Mouse (Mus musculus): ENCODE measurements at regions not wholly inside any gene's neighbourhood (a gene's known extent, or its start where the extent isn't known, plus 50 kb on each side); places are given as distances from the start of the nearest gene placed in this dataset.

DNA sequence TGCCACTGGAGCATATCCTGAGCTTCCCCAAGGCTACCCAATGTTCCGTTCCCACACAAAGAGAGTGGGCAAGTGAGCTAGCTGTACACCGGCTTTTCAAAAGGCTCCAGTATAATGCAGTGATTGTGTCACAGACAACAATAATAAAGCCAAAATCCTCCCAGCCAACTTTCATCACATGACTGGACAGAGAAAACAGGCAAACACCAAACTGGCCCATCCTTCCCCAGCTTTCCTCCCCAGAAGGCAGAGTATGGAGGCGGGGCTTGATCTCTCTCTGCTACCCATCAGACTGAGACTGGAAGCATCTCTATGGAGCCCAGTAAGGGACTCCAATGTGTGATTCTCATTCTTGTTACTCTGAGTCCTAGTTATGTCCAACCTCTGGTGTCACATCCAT is 52.8 kb upstream of the Ncam1 start:
- no peak for DNase-seq (ENCODE audit: low spot score)

DNA sequence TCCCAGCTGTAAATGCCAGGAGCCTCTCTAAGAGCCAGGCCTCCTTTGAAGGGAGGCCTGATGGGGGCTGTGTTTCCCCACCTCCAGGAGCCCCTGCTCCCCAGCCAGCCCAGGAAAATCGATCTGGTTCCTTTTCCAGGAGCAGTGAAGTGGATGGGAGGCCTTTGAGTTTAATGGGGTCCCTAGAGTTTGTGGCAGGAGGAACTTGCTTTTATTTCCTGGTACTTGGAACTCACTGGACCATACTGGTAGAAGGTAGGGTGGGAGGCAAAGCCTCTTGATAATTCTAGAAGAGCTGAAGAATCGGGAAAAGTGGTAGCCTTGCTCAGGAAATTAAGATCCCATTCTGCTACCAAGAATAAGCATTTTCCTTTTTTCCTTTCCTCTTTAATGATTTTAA is 50.7 kb upstream of the Ncam1 start:
- DNase-seq (ENCODE audit: low spot score), result no peak

DNA sequence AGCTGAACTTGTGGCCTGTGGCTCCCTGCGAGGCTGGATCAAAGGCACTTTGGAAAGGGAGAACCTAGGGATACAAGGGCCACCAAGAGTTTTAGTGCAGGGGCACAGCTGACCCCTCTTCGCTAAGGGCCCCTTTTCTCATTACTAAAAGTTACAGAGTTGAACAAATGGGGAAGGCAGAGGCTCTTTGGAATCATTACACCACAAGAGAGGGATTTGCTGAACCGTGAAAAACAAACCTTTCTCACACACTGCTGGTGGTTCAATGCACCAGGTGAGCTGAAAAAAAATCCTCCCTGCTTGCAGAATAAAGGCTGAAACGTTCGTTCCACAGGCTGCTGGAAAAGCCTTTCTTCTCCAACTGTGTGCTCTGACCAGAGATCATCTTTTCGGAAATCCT is 50.2 kb upstream of the Ncam1 start:
- no peak for DNase-seq (ENCODE audit: low spot score)

Measured in embryo, embryonic 10.5 days (tissue).